Mouse (Mus musculus) kidney, embryonic 14.5 days (tissue): ENCODE measurements around the gene Usp49. TPM values are rescaled to one million over a fixed set of nuclear protein-coding genes. Genes with fewer than 3 reads are reported as not detected.
A peak's percentile ranks its signal among the peaks of the same experiment; 100 is the strongest.
"Not testable (repeated sequence)": the region's sequence is repeated elsewhere in the genome, so short reads cannot be mapped to it uniquely, and the experiment has no call there.

Source experiments
- ATAC-seq: fragments of 200-750 bp; cut with Nextera tagmentation; 2 replicates; pipeline ENCODE4 v1.8.0; 2017; ENCODE audit warnings: moderate number of reproducible peaks, mild to moderate bottlenecking, moderate TSS enrichment, moderate library complexity; ENCODE audit not compliant: low FRiP score, low TSS enrichment
- H3K27ac ChIP-seq: fragments of 300-500 bp; sonication (generic); 2 replicates; pipeline ENCODE4 v1.5.1; 2014; ENCODE audit warnings: low read depth, mild to moderate bottlenecking, low read length, moderate library complexity, mixed read lengths
- H3K27me3 ChIP-seq: fragments of 300-500 bp; sonication (generic); 2 replicates; pipeline ENCODE4 v1.6.1; 2014; ENCODE audit warnings: mild to moderate bottlenecking, low read length; ENCODE audit not compliant: control insufficient read depth, insufficient read depth
- H3K36me3 ChIP-seq: fragments of 300-500 bp; sonication (generic); 2 replicates; pipeline ENCODE4 v1.6.1; 2014; ENCODE audit warnings: low read length, mixed read lengths; ENCODE audit not compliant: control insufficient read depth, insufficient read depth
- H3K4me1 ChIP-seq: fragments of 300-500 bp; sonication (generic); 2 replicates; pipeline ENCODE4 v1.6.1; 2014; ENCODE audit warnings: low read length, mixed read lengths; ENCODE audit not compliant: control insufficient read depth, insufficient read depth
- H3K4me2 ChIP-seq: fragments of 300-500 bp; sonication (generic); replicated peaks from 2 replicates; pipeline ENCODE4 v1.6.1; 2014; ENCODE audit warnings: low read depth, mild to moderate bottlenecking, low read length
- H3K4me3 ChIP-seq: fragments of 300-500 bp; sonication (generic); 2 replicates; pipeline ENCODE4 v1.5.1; 2014; ENCODE audit warnings: mild to moderate bottlenecking, low read length
- H3K9ac ChIP-seq: fragments of 300-500 bp; sonication (generic); 2 replicates; pipeline ENCODE4 v1.6.1; 2014; ENCODE audit warnings: low read depth, mild to moderate bottlenecking, low read length, moderate library complexity
- H3K9me3 ChIP-seq: fragments of 300-500 bp; sonication (generic); 2 replicates; pipeline ENCODE4 v1.6.1; 2016; ENCODE audit warnings: low read length; ENCODE audit not compliant: control insufficient read depth
- WGBS: fragments of 180-500 bp; shearing (Covaris S2); extraction: QIAGEN DNeasy Blood & Tissue Kit; methylation state at CpG from one replicate; pipeline ENCODE4 v1.1.7; 2014; 5-methylcytosine and 5-hydroxymethylcytosine counted together
- polyA plus RNA-seq: library from polyadenylated mRNA; unstranded; fragments of >200 nt; fragmentation: Nextera tagmentation; extraction: Ambion mirVana; gene quantifications from 2 replicates; pipeline ENCODE4 v1.2.1, GENCODE M21; 2014

Usp49 gene
- polyA plus RNA-seq, 1 experiment from 2014 or later = 6.6 TPM

- H3K4me2 ChIP-seq, H3K4me1 ChIP-seq, H3K9me3 ChIP-seq, H3K9ac ChIP-seq, H3K4me3 ChIP-seq, H3K27me3 ChIP-seq, H3K27ac ChIP-seq, H3K36me3 ChIP-seq, ATAC-seq: not testable (repeated sequence)
- WGBS = 95% methylated on average over 8 of the region's 8 CpGs
These were observed 23.9 kb downstream of the Usp49 start for GRCm38 (mm10) chr17:47654346-47654745.

GRCm38 (mm10) chr17:47655697-47656096 lies 25.2 kb downstream of the Usp49 start:
- Histone ChIP-seq H3K27ac (no peak overlapping the region), H3K9ac (no peak overlapping the region), H3K4me3 (no peak overlapping the region), H3K36me3 (no peaks in the 10 kb centered on the region; the same call in 1 of the 2 replicates), H3K4me2 (no peak overlapping the region), H3K27me3 (no peaks in the 10 kb centered on the region), H3K9me3 (no peaks in the 10 kb centered on the region), H3K4me1 (no peaks in the 10 kb centered on the region)
- WGBS = 81% methylated on average over 5 of the region's 5 CpGs
- ATAC-seq = no peak

GRCm38 (mm10) chr17:47657901-47658300 lies 27.4 kb downstream of the Usp49 start:
- Histone ChIP-seq H3K9me3 (no peaks in the 10 kb centered on the region), H3K9ac (no peak overlapping the region), H3K27ac (no peak overlapping the region), H3K4me3 (no peak overlapping the region), H3K27me3 (no peaks in the 10 kb centered on the region), H3K4me1 (no peaks in the 10 kb centered on the region), H3K36me3 (no peaks in the 10 kb centered on the region), H3K4me2 (no peak overlapping the region)
- WGBS = 82% methylated on average over 4 of the region's 4 CpGs
- ATAC-seq = no peak

- no peaks in the 10 kb centered on the region for H3K27me3 ChIP-seq
- H3K4me2 ChIP-seq = no peak overlapping the region
- H3K36me3 ChIP-seq = no peaks in the 10 kb centered on the region
- no peaks in the 10 kb centered on the region for H3K9me3 ChIP-seq
- no peak for ATAC-seq
- H3K9ac ChIP-seq = no peak overlapping the region
- 87% methylated on average over 3 of the region's 3 CpGs for WGBS
- H3K27ac ChIP-seq = no peak overlapping the region
- no peaks in the 10 kb centered on the region for H3K4me1 ChIP-seq
- no peak overlapping the region for H3K4me3 ChIP-seq
These were observed 28.3 kb downstream of the Usp49 start for GRCm38 (mm10) chr17:47658741-47659243.

- no peaks in the 10 kb centered on the region for H3K27me3 ChIP-seq
- H3K9me3 ChIP-seq = no peaks in the 10 kb centered on the region
- no peaks in the 10 kb centered on the region for H3K36me3 ChIP-seq
- no peak overlapping the region for H3K27ac ChIP-seq
- ATAC-seq = no peak
- no peak overlapping the region for H3K4me2 ChIP-seq
- 74% methylated on average over 9 of the region's 9 CpGs for WGBS
- H3K4me3 ChIP-seq = no peak overlapping the region
- H3K4me1 ChIP-seq = no peaks in the 10 kb centered on the region
- H3K9ac ChIP-seq = no peak overlapping the region
These were observed 32.7 kb downstream of the Usp49 start for GRCm38 (mm10) chr17:47663009-47663713.

- no peak for ATAC-seq
- no peak overlapping the region for H3K9ac ChIP-seq
- no peaks in the 10 kb centered on the region for H3K9me3 ChIP-seq
- no peak overlapping the region for H3K4me3 ChIP-seq
- no peak overlapping the region for H3K27ac ChIP-seq
- H3K36me3 ChIP-seq = no peaks in the 10 kb centered on the region
- no peaks in the 10 kb centered on the region for H3K27me3 ChIP-seq
- WGBS = 90% methylated on average over 7 of the region's 7 CpGs
- no peak overlapping the region for H3K4me2 ChIP-seq
- no peaks in the 10 kb centered on the region for H3K4me1 ChIP-seq
These were observed 34.0 kb downstream of the Usp49 start for GRCm38 (mm10) chr17:47664474-47664873.

DNA sequence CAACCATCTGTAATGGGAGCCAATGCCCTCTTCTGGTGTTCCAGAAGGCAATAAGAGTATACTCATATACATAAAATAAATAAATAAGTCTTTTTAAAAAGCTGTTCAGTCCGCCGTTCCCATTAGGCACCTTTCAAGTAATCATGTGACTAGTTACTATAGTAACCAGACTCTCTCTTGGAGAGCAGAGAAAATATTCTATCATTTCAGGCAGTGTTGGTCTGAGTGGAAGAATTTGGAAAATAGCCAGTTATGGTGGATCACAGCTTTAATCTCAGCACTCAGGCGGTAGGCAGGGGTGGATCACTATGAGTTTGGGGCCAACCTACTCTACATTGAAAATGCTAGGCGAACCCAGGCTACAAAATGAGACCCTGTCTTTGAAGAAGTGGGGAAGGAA lies 38.7 kb downstream of the Usp49 start:
- H3K9ac ChIP-seq = no peak overlapping the region
- H3K4me1 ChIP-seq = peaks cover 11% of the 10 kb centered on the region
- no peaks in the 10 kb centered on the region; the same call in 1 of the 2 replicates for H3K36me3 ChIP-seq
- no peak for ATAC-seq
- peaks cover 3% of the 10 kb centered on the region; the same call in 1 of the 2 replicates for H3K27me3 ChIP-seq
- H3K9me3 ChIP-seq = no peaks in the 10 kb centered on the region
- WGBS = 78% methylated on average over 4 of the region's 4 CpGs
- no peak overlapping the region for H3K4me3 ChIP-seq
- H3K4me2 ChIP-seq = no peak overlapping the region
- H3K27ac ChIP-seq = no peak overlapping the region

GRCm38 (mm10) chr17:47671988-47672310 lies 41.5 kb downstream of the Usp49 start:
- Histone ChIP-seq H3K9ac (peak overlapping the region; percentile 51; the same call in 1 of the 2 replicates), H3K4me1 (peaks cover 11% of the 10 kb centered on the region), H3K27me3 (peaks cover 3% of the 10 kb centered on the region; the same call in 1 of the 2 replicates), H3K9me3 (no peaks in the 10 kb centered on the region), H3K4me3 (peak overlapping the region; percentile 45), H3K4me2 (peak overlapping the region; percentile 92), H3K36me3 (peaks cover 2% of the 10 kb centered on the region; the same call in 1 of the 2 replicates), H3K27ac (no peak overlapping the region)
- ATAC-seq = peak; percentile 71
- WGBS = 10% methylated on average over 14 of the region's 14 CpGs

- peaks cover 2% of the 10 kb centered on the region; the same call in 1 of the 2 replicates for H3K36me3 ChIP-seq
- no peak overlapping the region for H3K27ac ChIP-seq
- ATAC-seq = peak; percentile 82
- H3K9me3 ChIP-seq = no peaks in the 10 kb centered on the region
- H3K9ac ChIP-seq = peak overlapping the region; percentile 51
- H3K27me3 ChIP-seq = peaks cover 3% of the 10 kb centered on the region; the same call in 1 of the 2 replicates
- 4% methylated on average over 63 of the region's 68 CpGs for WGBS
- peaks cover 11% of the 10 kb centered on the region for H3K4me1 ChIP-seq
- peak overlapping the region; percentile 92 for H3K4me2 ChIP-seq
- H3K4me3 ChIP-seq = peak overlapping the region; percentile 45
These were observed 42.0 kb downstream of the Usp49 start for GRCm38 (mm10) chr17:47672311-47673111.
